Comparison of ENCODE assay signal across 17 mouse cellular contexts in genomic region chr10:3228447-3229195, GRCm38 (mm10). TPM values are rescaled to one million over a fixed set of nuclear protein-coding genes. Genes with fewer than 3 reads are reported as not detected.
DNase-seq lines count a peak whose midpoint lies in the region; ATAC-seq and TF ChIP-seq lines count a peak whose summit lies in the region.
"Had no signal": no experiment of that assay in that cellular context is flagged by ENCODE, and none has a peak within 500 bp of the region (broad histone marks: within the 10 kb centered on the region; RNA-seq: fewer than 3 reads in every experiment).

No protein-coding gene starts in this region.

- WGBS in heart, embryonic 12.5 days = 58% methylated on average over 2 of the region's 2 CpGs
- 70% methylated on average over 2 of the region's 2 CpGs for WGBS in stomach, embryonic 14.5 days
- WGBS in stomach, postnatal 0 days = 65% methylated on average over 2 of the region's 2 CpGs
- WGBS in kidney, embryonic 16.5 days = 19% methylated on average over 2 of the region's 2 CpGs

- H3K9ac ChIP-seq in heart, embryonic 12.5 days = no peak overlapping the region
- H3K9ac ChIP-seq in stomach, embryonic 14.5 days (replicated peaks; ENCODE audit: low read depth, low read length) = no peak overlapping the region
- H3K9ac ChIP-seq in stomach, postnatal 0 days (ENCODE audit: low read length) = no peak overlapping the region
- no peak overlapping the region for H3K9ac ChIP-seq in kidney, embryonic 16.5 days (replicated peaks; ENCODE audit: low read length)
- H3K9ac ChIP-seq: hindbrain, embryonic 14.5 days; limb, embryonic 12.5 days; stomach, embryonic 15.5 days had no signal

- no peaks in the 10 kb centered on the region for H3K4me1 ChIP-seq in heart, embryonic 12.5 days (replicated peaks)
- no peaks in the 10 kb centered on the region for H3K4me1 ChIP-seq in stomach, embryonic 14.5 days (ENCODE audit: control insufficient read depth, insufficient read depth, low read length)
- H3K4me1 ChIP-seq in stomach, postnatal 0 days (replicated peaks; ENCODE audit: control insufficient read depth, insufficient read depth) = no peaks in the 10 kb centered on the region
- no peaks in the 10 kb centered on the region for H3K4me1 ChIP-seq in kidney, embryonic 16.5 days (ENCODE audit: insufficient read depth, low read length)
- H3K4me1 ChIP-seq: forebrain, embryonic 10.5 days; limb, embryonic 12.5 days; stomach, embryonic 15.5 days had no signal

- ATAC-seq in heart, embryonic 12.5 days (ENCODE audit: insufficient number of reproducible peaks, low FRiP score) = no peak
- ATAC-seq in stomach, embryonic 14.5 days (ENCODE audit: insufficient number of reproducible peaks, insufficient read depth, low FRiP score, low read depth) = peak; percentile 46; the same call in 1 of the 2 replicates
- no peak for ATAC-seq in stomach, postnatal 0 days (ENCODE audit: low FRiP score, low TSS enrichment)
- peak; percentile 89 for ATAC-seq in kidney, embryonic 16.5 days (ENCODE audit: low FRiP score, low TSS enrichment)

- DNase-seq in heart, adult 8-10 months (ENCODE audit: low spot score) = peak; percentile 0
- no peak for DNase-seq in stomach, postnatal 0 days (ENCODE audit: low spot score)
- DNase-seq in skeletal muscle tissue, adult 2 months (ENCODE audit: low read depth, low spot score) = peak; percentile 13
- DNase-seq in frontal cortex, postnatal 25 days (ENCODE audit: low spot score in 2 of 2) = no peak
- DNase-seq in urinary bladder, postnatal 10 days (ENCODE audit: low spot score) = no peak
- DNase-seq: cerebellum, adult 11 months; layer of hippocampus, adult 9-11 months; retina, postnatal 1 day had no signal

- H3K4me3 ChIP-seq in heart, embryonic 12.5 days = no peak overlapping the region
- no peak overlapping the region for H3K4me3 ChIP-seq in stomach, embryonic 14.5 days (ENCODE audit: low read depth, low read length)
- no peak overlapping the region for H3K4me3 ChIP-seq in stomach, postnatal 0 days (ENCODE audit: low read depth, low read length)
- no peak overlapping the region for H3K4me3 ChIP-seq in kidney, embryonic 16.5 days (ENCODE audit: low read length)
- H3K4me3 ChIP-seq: forebrain, embryonic 10.5 days; limb, embryonic 12.5 days; stomach, embryonic 15.5 days had no signal

- H3K36me3 ChIP-seq in heart, embryonic 12.5 days = no peaks in the 10 kb centered on the region
- no peaks in the 10 kb centered on the region for H3K36me3 ChIP-seq in stomach, embryonic 14.5 days (ENCODE audit: control insufficient read depth, insufficient read depth, low read length)
- no peaks in the 10 kb centered on the region for H3K36me3 ChIP-seq in stomach, postnatal 0 days (ENCODE audit: control insufficient read depth, insufficient read depth, low read length)
- no peaks in the 10 kb centered on the region for H3K36me3 ChIP-seq in kidney, embryonic 16.5 days (ENCODE audit: insufficient read depth, low read length)
- H3K36me3 ChIP-seq: forebrain, embryonic 10.5 days; limb, embryonic 12.5 days; stomach, embryonic 15.5 days had no signal

- peaks cover 3% of the 10 kb centered on the region for H3K9me3 ChIP-seq in heart, embryonic 12.5 days (replicated peaks)
- no peaks in the 10 kb centered on the region for H3K9me3 ChIP-seq in stomach, embryonic 14.5 days (ENCODE audit: control insufficient read depth, low read depth, low read length)
- no peaks in the 10 kb centered on the region for H3K9me3 ChIP-seq in stomach, postnatal 0 days (ENCODE audit: control insufficient read depth, low read length)
- no peaks in the 10 kb centered on the region for H3K9me3 ChIP-seq in kidney, embryonic 16.5 days (ENCODE audit: low read length)
- H3K9me3 ChIP-seq: stomach, embryonic 15.5 days had no signal

- TF ChIP-seq EP300 in stomach, postnatal 0 days (optimal IDR thresholded peaks at IDR 0.05) = no peak

- no peak overlapping the region for H3K27ac ChIP-seq in heart, embryonic 12.5 days (ENCODE audit: poor library complexity, severe bottlenecking)
- H3K27ac ChIP-seq in stomach, embryonic 14.5 days (ENCODE audit: low read length) = no peak overlapping the region
- H3K27ac ChIP-seq in stomach, postnatal 0 days (replicated peaks) = no peak overlapping the region
- H3K27ac ChIP-seq in kidney, embryonic 16.5 days (ENCODE audit: low read length) = no peak overlapping the region
- H3K27ac ChIP-seq: forebrain, embryonic 10.5 days; hindbrain, embryonic 14.5 days; limb, embryonic 12.5 days; stomach, embryonic 15.5 days had no signal

- TF ChIP-seq CTCF in stomach, postnatal 0 days (IDR thresholded peaks at IDR 0.05; ENCODE audit: low read depth) = no peak

- no peak overlapping the region for H3K4me2 ChIP-seq in heart, embryonic 12.5 days
- no peak overlapping the region for H3K4me2 ChIP-seq in stomach, embryonic 14.5 days (replicated peaks; ENCODE audit: low read depth, low read length)
- H3K4me2 ChIP-seq in stomach, postnatal 0 days (replicated peaks; ENCODE audit: low read depth) = no peak overlapping the region
- no peak overlapping the region for H3K4me2 ChIP-seq in kidney, embryonic 16.5 days (replicated peaks; ENCODE audit: low read depth, low read length)
- H3K4me2 ChIP-seq: hindbrain, embryonic 14.5 days; limb, embryonic 12.5 days; stomach, embryonic 15.5 days had no signal

- H3K27me3 ChIP-seq in heart, embryonic 12.5 days (replicated peaks) = no peaks in the 10 kb centered on the region
- no peaks in the 10 kb centered on the region for H3K27me3 ChIP-seq in stomach, embryonic 14.5 days (ENCODE audit: control insufficient read depth, insufficient read depth, low read length)
- no peaks in the 10 kb centered on the region for H3K27me3 ChIP-seq in stomach, postnatal 0 days (ENCODE audit: control insufficient read depth, insufficient read depth, low read length)
- H3K27me3 ChIP-seq in kidney, embryonic 16.5 days (ENCODE audit: insufficient read depth, low read length) = no peaks in the 10 kb centered on the region
- H3K27me3 ChIP-seq: limb, embryonic 12.5 days; stomach, embryonic 15.5 days had no signal

RNA-seq across cellular contexts. Expression of gene H60c, which starts 39.0 kb away (rescaled TPM):
- not detected for total RNA-seq in heart, adult 8-10 months (2022)
- not detected in 2 replicates for polyA plus RNA-seq in heart, embryonic 12.5 days (2016; fragmentation: Nextera tagmentation; extraction: Ambion mirVana)
- 0.23 and 0.28 TPM in 2 replicates for polyA plus RNA-seq in stomach, embryonic 14.5 days (2014; fragmentation: Nextera tagmentation; extraction: Ambion mirVana)
- 3.1 and 5.7 TPM in 2 replicates for polyA plus RNA-seq in stomach, postnatal 0 days (2015; fragmentation: Nextera tagmentation; extraction: Ambion mirVana)
- 0.14 TPM in 1 of 2 replicates, not detected in the other for polyA plus RNA-seq in kidney, embryonic 16.5 days (2015; fragmentation: Nextera tagmentation; extraction: Ambion mirVana)
- total RNA-seq: gastrocnemius, postnatal 4 days had no signal
- polyA plus RNA-seq: cortical plate, adult 2 months; forebrain, embryonic 10.5 days; hindbrain, embryonic 14.5 days; limb, embryonic 12.5 days had no signal

Comparison
In these comparisons a context has a peak if more than half of its experiments do, and no peak if none do; other contexts are left out.
1. ATAC-seq: peak in stomach, embryonic 14.5 days (single experiment) and kidney, embryonic 16.5 days (single experiment); none in heart, embryonic 12.5 days (single experiment) and stomach, postnatal 0 days (single experiment).
2. DNase-seq: peak in heart, adult 8-10 months (single experiment) and skeletal muscle tissue, adult 2 months (single experiment); none in stomach, postnatal 0 days (single experiment), frontal cortex, postnatal 25 days (0 of 2) and urinary bladder, postnatal 10 days (single experiment).